Mouse (Mus musculus): ENCODE data around the gene Yars. TPM values are rescaled to one million over a fixed set of nuclear protein-coding genes. Genes with fewer than 3 reads are reported as not detected.

Yars gene
- 39.2 to 53.9 TPM (median 51.7 TPM) in 4 replicates for total RNA-seq (2023)

GRCm38 (mm10) chr4:129189542-129190519 is at the start of gene Yars, which contains the start of gene S100pbp:
TSS of gene Yars (plus strand) at chr4:129189760.
TSS of gene S100pbp (minus strand) at chr4:129189727.

GRCm38 (mm10) chr4:129261196-129261595 is 71.6 kb downstream of the Yars start, which contains the start of gene C77080:
TSS of gene C77080 (minus strand) at chr4:129261404.

Other genes with a start within 250 kb of the Yars start
- 0.91 to 1.5 TPM in 2 of 4 replicates, not detected in the others for gene Azin2, start 227.3 kb upstream of the Yars start, total RNA-seq (2023)
- 66.2 to 72.5 TPM (median 69.5 TPM) in 4 replicates for gene Ak2, start 197.8 kb upstream of the Yars start, total RNA-seq (2023)
- 175 to 191 TPM (median 180 TPM) in 4 replicates for gene Rnf19b, start 131.5 kb upstream of the Yars start, total RNA-seq (2023)
- gene Tmem54, start 84.2 kb upstream of the Yars start, total RNA-seq (2023) = not detected in 4 replicates
- gene Hpca, start 67.7 kb upstream of the Yars start, total RNA-seq (2023) = not detected in 4 replicates
- 0.43 TPM in 1 of 4 replicates, not detected in the others for gene Fndc5, start 52.8 kb upstream of the Yars start, total RNA-seq (2023)
- gene S100pbp, start within 50 bp of the Yars start, total RNA-seq (2023) = 40.3 to 46.4 TPM (median 44.2 TPM) in 4 replicates
- gene C77080, start 71.6 kb downstream of the Yars start, total RNA-seq (2023) = 0.12 to 0.26 TPM (median 0.12 TPM) in 3 of 4 replicates, not detected in the other
- not detected in 4 replicates for gene Sync, start 97.9 kb downstream of the Yars start, total RNA-seq (2023)
- gene Rbbp4, start 145.6 kb downstream of the Yars start, total RNA-seq (2023) = 144 to 162 TPM (median 150 TPM) in 4 replicates
- 31.2 to 38.2 TPM (median 36.8 TPM) in 4 replicates for gene Zbtb8os, start 145.9 kb downstream of the Yars start, total RNA-seq (2023)
- gene Zbtb8a, start 188.4 kb downstream of the Yars start, total RNA-seq (2023) = 2.2 to 4.1 TPM (median 3.4 TPM) in 4 replicates